Mouse (Mus musculus) cortical plate, adult 2 months (tissue): ENCODE results near the gene Tas2r135. TPM values are rescaled to one million over a fixed set of nuclear protein-coding genes. Genes with fewer than 3 reads are reported as not detected.

Source experiments
- H3K27ac ChIP-seq: fragments of 200-500 bp; 2 replicates; pipeline ENCODE4 v1.5.1; 2012; ENCODE audit warnings: low read length, control low read depth, inconsistent platforms; ENCODE audit not compliant: insufficient read depth
- H3K4me1 ChIP-seq: fragments of 200-500 bp; 2 replicates; pipeline ENCODE4 v1.6.1; 2011; ENCODE audit warnings: low read length; ENCODE audit not compliant: control insufficient read depth, insufficient read depth
- H3K4me3 ChIP-seq: fragments of 200-500 bp; 2 replicates; pipeline ENCODE4 v1.5.1; 2011; ENCODE audit warnings: mild to moderate bottlenecking, low read length, control low read depth; ENCODE audit not compliant: insufficient read depth
- CTCF ChIP-seq: fragments of 200-500 bp; IDR thresholded peaks from 2 replicates; pipeline ENCODE4 v1.5.1; 2011; ENCODE audit warnings: mild to moderate bottlenecking, control low read depth, low read length; ENCODE audit not compliant: insufficient read depth; ENCODE audit errors: extremely low read depth
- POLR2A ChIP-seq: fragments of 200-500 bp; IDR thresholded peaks from 2 replicates; pipeline ENCODE4 v1.6.1; 2011; ENCODE audit warnings: mild to moderate bottlenecking, low read length, control low read depth; ENCODE audit not compliant: insufficient read depth; ENCODE audit errors: extremely low read depth
- polyA plus RNA-seq: library from polyadenylated mRNA; depleted of rRNA; stranded (reverse); fragments of >200 nt; gene quantifications from 2 replicates; pipeline ENCODE4 v1.2.3, GENCODE M21; 2012

Tas2r135 gene
- polyA plus RNA-seq, 1 experiment, result 0.19 TPM

GRCm38 (mm10) chr6:42373669-42374430, 31.4 kb upstream of the Tas2r135 start:
- Histone ChIP-seq H3K4me1 (no peaks in the 10 kb centered on the region; the same call in 1 of the 2 replicates), H3K27ac (no peak overlapping the region), H3K4me3 (no peak overlapping the region)
- no peak for TF ChIP-seq POLR2A
- no peak for TF ChIP-seq CTCF

GRCm38 (mm10) chr6:42374701-42375100, 30.5 kb upstream of the Tas2r135 start:
- Histone ChIP-seq H3K4me3 (no peak overlapping the region), H3K4me1 (no peaks in the 10 kb centered on the region; the same call in 1 of the 2 replicates), H3K27ac (no peak overlapping the region)
- TF ChIP-seq CTCF (no peak), POLR2A (no peak)

- TF ChIP-seq CTCF, result no peak
- no peak for TF ChIP-seq POLR2A
- no peak overlapping the region for H3K27ac ChIP-seq
Observed at GRCm38 (mm10) chr6:42375131-42375530, 30.1 kb upstream of the Tas2r135 start.

DNA sequence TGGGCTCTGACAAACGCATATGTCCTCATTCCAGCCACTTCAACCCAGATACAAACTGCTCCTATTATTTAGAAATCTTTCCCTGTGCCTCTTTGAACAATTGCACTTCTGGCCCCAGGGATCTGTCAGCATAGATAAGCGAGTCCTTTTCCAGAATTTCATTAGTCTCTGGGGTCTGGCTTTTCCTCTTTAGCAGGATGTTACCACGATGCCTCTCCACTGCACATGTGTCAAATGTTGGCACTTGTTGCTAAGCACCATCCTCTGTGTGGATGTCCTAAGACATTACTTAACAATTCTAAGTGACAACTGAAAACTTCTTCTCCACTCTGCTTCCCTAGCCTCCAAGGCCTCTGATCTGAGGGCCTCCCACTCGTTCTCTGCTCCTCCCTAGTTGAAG, 29.2 kb upstream of the Tas2r135 start:
- no peak for TF ChIP-seq POLR2A
- TF ChIP-seq CTCF, result no peak
- Histone ChIP-seq H3K4me1 (no peaks in the 10 kb centered on the region; the same call in 1 of the 2 replicates), H3K27ac (no peak overlapping the region), H3K4me3 (no peak overlapping the region)

More at GRCm38 (mm10) chr6:42375131-42375530, 30.1 kb upstream of the Tas2r135 start:
- H3K4me1 ChIP-seq, result no peaks in the 10 kb centered on the region; the same call in 1 of the 2 replicates
- H3K4me3 ChIP-seq, result no peak overlapping the region

DNA sequence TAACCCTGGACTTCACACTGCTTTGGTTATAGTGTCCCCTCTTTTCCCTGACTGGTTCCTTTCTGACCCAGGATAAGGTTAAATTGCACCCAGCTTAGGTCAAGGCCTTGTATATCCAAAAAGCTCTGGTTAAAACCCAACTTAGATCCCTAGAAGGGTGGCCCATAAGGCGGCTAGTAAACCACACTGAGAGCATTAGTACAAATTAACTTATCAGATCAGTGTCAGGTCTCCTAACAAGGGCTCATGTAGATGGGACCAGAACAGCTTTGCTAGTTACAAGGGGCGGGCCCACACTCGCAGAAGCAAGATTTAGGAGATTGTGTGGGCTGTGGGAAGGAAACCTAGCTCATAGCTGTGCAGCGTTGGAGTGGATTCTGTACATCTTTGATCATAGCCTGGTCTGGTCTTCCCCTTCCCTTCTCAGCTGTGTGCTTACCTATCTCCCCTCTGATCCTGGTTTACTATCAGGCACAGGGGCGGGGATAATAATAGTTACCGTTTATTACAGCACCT, 28.7 kb upstream of the Tas2r135 start:
- Histone ChIP-seq H3K4me3 (no peak overlapping the region), H3K4me1 (no peaks in the 10 kb centered on the region; the same call in 1 of the 2 replicates), H3K27ac (no peak overlapping the region)
- TF ChIP-seq CTCF (no peak), POLR2A (no peak)

DNA sequence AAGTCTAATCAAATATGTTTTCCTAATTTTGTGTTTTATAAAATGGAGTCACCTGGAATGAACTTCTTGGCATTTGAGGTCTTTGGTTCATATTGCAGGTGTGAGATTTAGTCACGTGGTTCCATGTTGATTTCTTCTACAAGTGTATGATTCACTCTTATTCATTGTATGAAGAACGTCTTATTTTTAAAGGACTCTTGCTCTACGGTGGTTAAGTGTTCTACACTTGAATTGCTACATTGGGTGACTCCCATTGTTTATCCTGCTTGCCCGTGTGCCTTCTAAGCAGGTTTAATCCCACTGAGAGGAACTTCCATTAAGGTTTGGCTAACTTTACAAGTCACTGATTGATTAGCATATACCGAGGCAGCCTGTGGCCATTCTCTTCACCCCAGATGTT, 28.0 kb upstream of the Tas2r135 start:
- Histone ChIP-seq H3K27ac (no peak overlapping the region), H3K4me1 (no peaks in the 10 kb centered on the region; the same call in 1 of the 2 replicates), H3K4me3 (no peak overlapping the region)
- TF ChIP-seq POLR2A (no peak), CTCF (no peak)

DNA sequence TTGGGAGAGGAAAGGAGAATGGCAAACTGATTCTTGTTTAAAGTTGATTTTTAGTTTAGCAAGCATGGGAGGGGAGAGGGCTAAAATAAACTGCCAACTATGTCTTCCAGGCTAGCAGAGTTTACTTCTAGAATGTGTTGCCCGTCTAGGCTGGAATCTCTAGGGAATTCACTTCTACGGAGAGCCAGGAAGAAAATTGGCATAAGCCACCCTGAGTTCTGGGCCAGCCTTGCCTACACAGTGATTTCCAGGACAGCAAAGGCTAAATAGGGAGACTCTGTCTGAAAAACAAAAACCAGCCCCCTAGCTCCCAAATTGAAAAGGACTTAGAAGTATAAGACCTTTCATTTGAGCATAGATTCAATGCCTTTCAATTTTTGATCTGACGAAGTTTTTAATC, 25.7 kb upstream of the Tas2r135 start:
- Histone ChIP-seq H3K27ac (no peak overlapping the region), H3K4me1 (no peaks in the 10 kb centered on the region), H3K4me3 (no peak overlapping the region)
- no peak for TF ChIP-seq CTCF
- no peak for TF ChIP-seq POLR2A

GRCm38 (mm10) chr6:42380416-42381144, 24.7 kb upstream of the Tas2r135 start:
- TF ChIP-seq POLR2A (no peak), CTCF (peak; percentile 69)

GRCm38 (mm10) chr6:42381221-42381620, 24.0 kb upstream of the Tas2r135 start:
- no peak overlapping the region for H3K27ac ChIP-seq
- TF ChIP-seq POLR2A (no peak), CTCF (no peak)
- H3K4me3 ChIP-seq, result no peak overlapping the region
- no peaks in the 10 kb centered on the region for H3K4me1 ChIP-seq

More at GRCm38 (mm10) chr6:42380416-42381144, 24.7 kb upstream of the Tas2r135 start:
- H3K4me1 ChIP-seq, result no peaks in the 10 kb centered on the region
- H3K27ac ChIP-seq, result no peak overlapping the region
- H3K4me3 ChIP-seq, result no peak overlapping the region
